Mouse (Mus musculus): ENCODE measurements around the gene Noct. TPM values are rescaled to one million over a fixed set of nuclear protein-coding genes. Genes with fewer than 3 reads are reported as not detected.

The Noct gene
- polyA plus RNA-seq, 1 experiment from 2014 or later, result 9.7 TPM

- Histone ChIP-seq H3K4me1 (replicated peaks) (peaks cover 31% of the 10 kb centered on the region), H3K27me3 (no peaks in the 10 kb centered on the region)
- WGBS, result 83% methylated on average over 3 of the region's 3 CpGs
These were observed 8.1 kb downstream of the Noct start for GRCm38 (mm10) chr3:51232205-51232910.

GRCm38 (mm10) chr3:51233474-51233873, 9.2 kb downstream of the Noct start:
- no peaks in the 10 kb centered on the region for H3K27me3 ChIP-seq
- H3K9me3 ChIP-seq (replicated peaks), result no peaks in the 10 kb centered on the region
- WGBS, result 32% methylated on average over 5 of the region's 5 CpGs
- no peaks in the 10 kb centered on the region for H3K36me3 ChIP-seq
- peak; percentile 84 for ATAC-seq (replicated peaks; ENCODE audit: insufficient number of reproducible peaks, insufficient read depth, low FRiP score, low read depth)
- peak overlapping the region; percentile 95 for H3K27ac ChIP-seq
- H3K9ac ChIP-seq, result peak overlapping the region; percentile 19; the same call in 1 of the 2 replicates
- H3K4me1 ChIP-seq (replicated peaks), result peaks cover 33% of the 10 kb centered on the region
- H3K4me3 ChIP-seq, result no peak overlapping the region
- peak overlapping the region; percentile 44 for H3K4me2 ChIP-seq

More at GRCm38 (mm10) chr3:51232205-51232910, 8.1 kb downstream of the Noct start:
- Histone ChIP-seq H3K9ac (no peak overlapping the region), H3K4me2 (no peak overlapping the region), H3K27ac (peak overlapping the region; percentile 95), H3K4me3 (no peak overlapping the region), H3K36me3 (no peaks in the 10 kb centered on the region), H3K9me3 (replicated peaks) (no peaks in the 10 kb centered on the region)
- no peak for ATAC-seq (replicated peaks; ENCODE audit: insufficient number of reproducible peaks, insufficient read depth, low FRiP score, low read depth)

GRCm38 (mm10) chr3:51233918-51234751, 9.9 kb downstream of the Noct start:
- 22% methylated on average over 13 of the region's 13 CpGs for WGBS
- H3K4me2 ChIP-seq, result peak overlapping the region; percentile 44
- H3K9ac ChIP-seq, result peak overlapping the region; percentile 19; the same call in 1 of the 2 replicates
- peak; percentile 78 for ATAC-seq (replicated peaks; ENCODE audit: insufficient number of reproducible peaks, insufficient read depth, low FRiP score, low read depth)
- H3K27me3 ChIP-seq, result no peaks in the 10 kb centered on the region
- H3K36me3 ChIP-seq, result no peaks in the 10 kb centered on the region
- peak overlapping the region; percentile 95 for H3K27ac ChIP-seq
- H3K4me3 ChIP-seq, result no peak overlapping the region
- no peaks in the 10 kb centered on the region for H3K9me3 ChIP-seq (replicated peaks)
- peaks cover 33% of the 10 kb centered on the region for H3K4me1 ChIP-seq (replicated peaks)

GRCm38 (mm10) chr3:51234752-51235055, 10.5 kb downstream of the Noct start:
- no peaks in the 10 kb centered on the region for H3K27me3 ChIP-seq
- H3K27ac ChIP-seq, result peak overlapping the region; percentile 95
- H3K9ac ChIP-seq, result no peak overlapping the region
- no peaks in the 10 kb centered on the region for H3K9me3 ChIP-seq (replicated peaks)
- WGBS, result 66% methylated on average over 5 of the region's 5 CpGs
- ATAC-seq (replicated peaks; ENCODE audit: insufficient number of reproducible peaks, insufficient read depth, low FRiP score, low read depth), result no peak
- H3K4me2 ChIP-seq, result 0 out of 2 replicates have a peak overlapping the region, but pooled peaks have one; percentile 12
- no peaks in the 10 kb centered on the region for H3K36me3 ChIP-seq
- H3K4me3 ChIP-seq, result no peak overlapping the region
- H3K4me1 ChIP-seq (replicated peaks), result peaks cover 33% of the 10 kb centered on the region

GRCm38 (mm10) chr3:51238515-51238914, 14.3 kb downstream of the Noct start:
- WGBS, result 76% methylated on average over 7 of the region's 7 CpGs
- H3K4me2 ChIP-seq, result no peak overlapping the region
- ATAC-seq (replicated peaks; ENCODE audit: insufficient number of reproducible peaks, insufficient read depth, low FRiP score, low read depth), result no peak

GRCm38 (mm10) chr3:51239541-51239940, 15.3 kb downstream of the Noct start:
- no peaks in the 10 kb centered on the region for H3K36me3 ChIP-seq
- no peaks in the 10 kb centered on the region for H3K9me3 ChIP-seq (replicated peaks)
- no peak overlapping the region for H3K9ac ChIP-seq
- H3K4me2 ChIP-seq, result no peak overlapping the region
- H3K4me3 ChIP-seq, result no peak overlapping the region
- no peak overlapping the region for H3K27ac ChIP-seq
- H3K27me3 ChIP-seq, result no peaks in the 10 kb centered on the region
- no peak for ATAC-seq (replicated peaks; ENCODE audit: insufficient number of reproducible peaks, insufficient read depth, low FRiP score, low read depth)
- 92% methylated on average over 3 of the region's 3 CpGs for WGBS
- H3K4me1 ChIP-seq (replicated peaks), result peaks cover 8% of the 10 kb centered on the region

More at GRCm38 (mm10) chr3:51238515-51238914, 14.3 kb downstream of the Noct start:
- Histone ChIP-seq H3K27ac (no peak overlapping the region), H3K4me1 (replicated peaks) (peaks cover 18% of the 10 kb centered on the region), H3K9me3 (replicated peaks) (no peaks in the 10 kb centered on the region), H3K9ac (no peak overlapping the region), H3K27me3 (no peaks in the 10 kb centered on the region), H3K4me3 (no peak overlapping the region), H3K36me3 (no peaks in the 10 kb centered on the region)

- H3K9me3 ChIP-seq (replicated peaks), result no peaks in the 10 kb centered on the region
- no peak overlapping the region for H3K27ac ChIP-seq
- peaks cover 23% of the 10 kb centered on the region for H3K36me3 ChIP-seq
- H3K4me1 ChIP-seq (replicated peaks), result peaks cover 8% of the 10 kb centered on the region; the same call in 1 of the 2 replicates
- 0 out of 2 replicates have a peak, but pooled peaks have one; percentile 50 for ATAC-seq (replicated peaks; ENCODE audit: insufficient number of reproducible peaks, insufficient read depth, low FRiP score, low read depth)
- no peak overlapping the region for H3K4me3 ChIP-seq
- WGBS, result 71% methylated on average over 16 of the region's 16 CpGs
- H3K27me3 ChIP-seq, result no peaks in the 10 kb centered on the region
- H3K9ac ChIP-seq, result no peak overlapping the region
- H3K4me2 ChIP-seq, result no peak overlapping the region
These were observed 23.5 kb downstream of the Noct start for GRCm38 (mm10) chr3:51247704-51248103.

GRCm38 (mm10) chr3:51248600-51248999, 24.4 kb downstream of the Noct start:
- Histone ChIP-seq H3K4me2 (no peak overlapping the region), H3K36me3 (peaks cover 32% of the 10 kb centered on the region), H3K27me3 (no peaks in the 10 kb centered on the region), H3K27ac (no peak overlapping the region), H3K4me1 (replicated peaks) (peaks cover 8% of the 10 kb centered on the region; the same call in 1 of the 2 replicates), H3K9ac (no peak overlapping the region), H3K9me3 (replicated peaks) (no peaks in the 10 kb centered on the region), H3K4me3 (no peak overlapping the region)
- ATAC-seq (replicated peaks; ENCODE audit: insufficient number of reproducible peaks, insufficient read depth, low FRiP score, low read depth), result no peak
- WGBS, result 91% methylated on average over 6 of the region's 6 CpGs

GRCm38 (mm10) chr3:51249460-51249859, 25.2 kb downstream of the Noct start:
- peaks cover 41% of the 10 kb centered on the region for H3K36me3 ChIP-seq
- 87% methylated on average over 11 of the region's 11 CpGs for WGBS

GRCm38 (mm10) chr3:51249866-51250265, 25.6 kb downstream of the Noct start:
- H3K27me3 ChIP-seq, result no peaks in the 10 kb centered on the region
- peaks cover 8% of the 10 kb centered on the region; the same call in 1 of the 2 replicates for H3K4me1 ChIP-seq (replicated peaks)
- H3K9ac ChIP-seq, result no peak overlapping the region
- no peak overlapping the region for H3K4me3 ChIP-seq
- H3K36me3 ChIP-seq, result peaks cover 45% of the 10 kb centered on the region
- no peak overlapping the region for H3K27ac ChIP-seq
- no peaks in the 10 kb centered on the region for H3K9me3 ChIP-seq (replicated peaks)
- ATAC-seq (replicated peaks; ENCODE audit: insufficient number of reproducible peaks, insufficient read depth, low FRiP score, low read depth), result no peak
- no peak overlapping the region for H3K4me2 ChIP-seq
- WGBS, result 91% methylated on average over 13 of the region's 13 CpGs

More at GRCm38 (mm10) chr3:51249460-51249859, 25.2 kb downstream of the Noct start:
- Histone ChIP-seq H3K27ac (no peak overlapping the region), H3K4me1 (replicated peaks) (peaks cover 8% of the 10 kb centered on the region; the same call in 1 of the 2 replicates), H3K9ac (no peak overlapping the region), H3K9me3 (replicated peaks) (no peaks in the 10 kb centered on the region), H3K27me3 (no peaks in the 10 kb centered on the region), H3K4me3 (no peak overlapping the region), H3K4me2 (no peak overlapping the region)
- ATAC-seq (replicated peaks; ENCODE audit: insufficient number of reproducible peaks, insufficient read depth, low FRiP score, low read depth), result no peak

- ATAC-seq (replicated peaks; ENCODE audit: insufficient number of reproducible peaks, insufficient read depth, low FRiP score, low read depth), result no peak
- H3K9ac ChIP-seq, result no peak overlapping the region
- H3K36me3 ChIP-seq, result peaks cover 52% of the 10 kb centered on the region
- no peak overlapping the region for H3K27ac ChIP-seq
- H3K4me1 ChIP-seq (replicated peaks), result peaks cover 8% of the 10 kb centered on the region; the same call in 1 of the 2 replicates
- WGBS, result 55% methylated on average over 5 of the region's 5 CpGs
- H3K9me3 ChIP-seq (replicated peaks), result no peaks in the 10 kb centered on the region
- no peak overlapping the region for H3K4me2 ChIP-seq
- no peaks in the 10 kb centered on the region for H3K27me3 ChIP-seq
- no peak overlapping the region for H3K4me3 ChIP-seq
These were observed 26.8 kb downstream of the Noct start for GRCm38 (mm10) chr3:51251057-51251456.
